Mouse (Mus musculus) E14TG2a.4 (cell line): ENCODE results near the gene Zfp276.
"Not testable (repeated sequence)": the region's sequence is repeated elsewhere in the genome, so short reads cannot be mapped to it uniquely, and the experiment has no call there.

Source experiments
- H3K27me3 ChIP-seq: 2 replicates; pipeline ENCODE4 v1.6.1; 2014; ENCODE audit warnings: low read length, control low read depth; ENCODE audit not compliant: insufficient read depth
- H3K36me3 ChIP-seq: 2 replicates; pipeline ENCODE4 v1.6.1; 2014; ENCODE audit warnings: low read length, control low read depth; ENCODE audit not compliant: insufficient read depth
- H3K4me1 ChIP-seq: replicated peaks from 2 replicates; pipeline ENCODE4 v1.6.1; 2014; ENCODE audit warnings: low read depth, low read length, control low read depth
- H3K4me3 ChIP-seq: replicated peaks from 2 replicates; pipeline ENCODE4 v1.5.1; 2014; ENCODE audit warnings: mild to moderate bottlenecking, low read length
- H3K9me3 ChIP-seq: 2 replicates; pipeline ENCODE4 v1.6.1; 2014; ENCODE audit warnings: low read length, control low read depth
- CTCF ChIP-seq: conservative IDR thresholded peaks from 2 replicates; pipeline ENCODE4 v1.5.1; 2014; ENCODE audit warnings: low read length
- NANOG ChIP-seq: IDR thresholded peaks from 2 replicates; pipeline ENCODE4 v1.6.1; 2014; ENCODE audit warnings: borderline replicate concordance, low read length, mixed read lengths
- POU5F1 ChIP-seq: IDR thresholded peaks from 2 replicates; pipeline ENCODE4 v1.6.1; 2014; ENCODE audit warnings: low read length, borderline replicate concordance

The Zfp276 gene

DNA sequence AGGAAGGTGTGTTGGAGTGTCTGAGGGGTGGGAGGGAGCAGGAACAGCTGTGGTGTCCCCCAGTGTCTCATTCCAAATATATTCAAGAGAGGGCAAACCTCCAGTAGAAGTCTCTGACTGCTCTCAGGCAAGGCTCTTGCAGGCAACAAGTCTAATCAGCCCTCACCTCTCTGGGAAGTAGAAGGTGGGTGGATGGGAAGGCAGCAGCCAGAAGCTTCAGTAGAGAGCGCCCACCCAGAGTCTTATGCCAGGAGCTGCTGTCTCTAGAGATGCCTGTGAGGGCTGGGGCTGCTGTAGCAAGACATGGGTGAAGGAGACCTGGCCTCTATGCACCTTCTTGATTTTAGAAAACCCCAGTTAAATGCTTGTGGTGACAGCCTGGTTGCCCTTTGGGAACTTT lies 25.6 kb upstream of the Zfp276 start:
- peaks cover 60% of the 10 kb centered on the region for H3K36me3 ChIP-seq
- H3K4me1 ChIP-seq = peaks cover 37% of the 10 kb centered on the region
- H3K4me3 ChIP-seq = no peak overlapping the region
- H3K9me3 ChIP-seq = no peaks in the 10 kb centered on the region
- TF ChIP-seq POU5F1 (no peak), CTCF (no peak), NANOG (no peak)
- no peaks in the 10 kb centered on the region for H3K27me3 ChIP-seq

DNA sequence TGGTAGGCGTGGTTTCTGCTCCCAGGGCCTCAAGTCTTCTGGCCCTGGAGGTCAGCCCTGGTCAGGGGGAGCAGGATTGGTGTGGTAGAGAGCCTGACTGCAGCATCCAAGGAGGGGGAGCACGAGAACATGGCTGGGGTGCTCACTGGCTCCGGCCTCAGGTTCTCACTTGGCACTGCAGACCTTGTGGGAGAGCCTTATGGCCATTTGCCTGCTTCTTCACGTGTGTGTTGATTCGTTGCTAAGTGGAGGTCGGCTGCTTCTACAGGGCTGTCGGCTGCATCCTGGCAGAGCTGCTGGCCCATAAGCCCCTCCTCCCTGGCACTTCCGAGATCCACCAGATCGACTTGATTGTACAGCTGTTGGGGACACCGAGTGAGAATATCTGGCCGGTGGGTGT lies 23.7 kb upstream of the Zfp276 start:
- H3K4me1 ChIP-seq = peaks cover 44% of the 10 kb centered on the region
- H3K4me3 ChIP-seq, H3K9me3 ChIP-seq: not testable (repeated sequence)
- H3K27me3 ChIP-seq = peaks cover 15% of the 10 kb centered on the region
- H3K36me3 ChIP-seq = peaks cover 60% of the 10 kb centered on the region

DNA sequence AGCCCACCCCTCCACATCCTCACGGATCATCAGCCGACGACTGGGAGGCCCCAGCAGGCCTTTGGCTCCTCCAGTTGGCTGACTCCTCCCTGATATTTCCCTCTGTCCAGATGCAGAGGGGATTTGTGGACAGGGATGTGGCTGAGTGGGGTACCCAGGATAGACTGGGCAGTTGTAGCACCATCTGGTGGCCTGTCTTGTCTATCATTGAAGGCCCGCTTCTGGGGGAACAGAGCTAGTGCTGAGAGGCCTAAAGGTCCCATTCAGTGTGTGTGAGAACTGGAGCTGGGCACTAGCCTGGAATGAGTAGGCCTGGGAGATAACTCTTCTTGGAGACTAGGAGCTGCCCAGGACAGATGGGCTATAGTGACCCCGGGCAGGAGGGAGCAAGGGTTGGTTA lies 22.3 kb upstream of the Zfp276 start:
- H3K9me3 ChIP-seq = no peaks in the 10 kb centered on the region
- H3K36me3 ChIP-seq = peaks cover 51% of the 10 kb centered on the region
- peaks cover 50% of the 10 kb centered on the region for H3K4me1 ChIP-seq
- H3K27me3 ChIP-seq = peaks cover 22% of the 10 kb centered on the region
- H3K4me3 ChIP-seq = no peak overlapping the region
- TF ChIP-seq POU5F1 (no peak), NANOG (no peak), CTCF (no peak)

DNA sequence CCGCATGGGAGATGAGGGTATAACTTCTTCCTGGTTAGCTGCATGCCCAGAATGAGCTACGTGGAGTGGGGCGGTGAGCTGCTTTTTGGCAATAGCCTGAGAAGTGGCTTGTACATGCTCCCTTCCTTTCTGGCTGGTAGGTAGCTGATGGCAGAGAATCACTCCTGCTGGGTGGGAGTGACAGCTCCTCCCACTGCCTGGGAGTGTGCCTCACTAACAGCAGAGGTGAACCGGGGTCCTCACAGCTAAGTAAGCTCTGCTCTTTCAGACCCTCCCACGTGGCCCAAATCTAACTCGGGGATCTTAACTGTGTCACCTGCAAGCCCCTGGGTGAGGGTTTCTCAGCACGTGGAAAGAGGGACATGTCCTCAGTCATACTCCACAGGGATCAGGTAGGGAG lies 21.4 kb upstream of the Zfp276 start:
- Histone ChIP-seq H3K27me3 (peaks cover 22% of the 10 kb centered on the region), H3K36me3 (peaks cover 42% of the 10 kb centered on the region), H3K4me1 (peaks cover 58% of the 10 kb centered on the region), H3K4me3 (no peak overlapping the region), H3K9me3 (no peaks in the 10 kb centered on the region)
- TF ChIP-seq CTCF (no peak), POU5F1 (no peak), NANOG (no peak)

DNA sequence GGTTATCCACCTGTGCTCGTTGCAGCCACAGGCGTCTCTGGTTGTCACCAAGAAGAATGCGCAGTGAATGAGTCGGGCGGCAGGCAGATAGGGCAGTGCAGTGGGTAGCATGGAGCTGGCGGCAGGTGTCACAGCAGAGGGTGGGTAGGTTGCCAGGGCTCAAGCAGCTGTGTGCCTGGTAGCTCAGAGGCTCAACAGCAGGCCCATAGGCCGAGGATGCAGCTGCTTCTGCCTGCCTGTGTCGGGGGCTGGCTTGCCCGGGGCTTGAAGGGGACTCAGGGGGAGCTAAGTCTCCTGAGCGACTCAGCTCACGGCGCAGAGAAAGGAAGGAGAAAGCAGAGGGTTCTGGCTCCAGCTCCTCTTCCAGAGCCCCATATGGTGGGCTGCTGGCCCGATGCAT lies 20.7 kb upstream of the Zfp276 start:
- H3K9me3 ChIP-seq = no peaks in the 10 kb centered on the region
- TF ChIP-seq POU5F1 (no peak), NANOG (no peak), CTCF (no peak)
- peaks cover 59% of the 10 kb centered on the region for H3K4me1 ChIP-seq
- peaks cover 22% of the 10 kb centered on the region for H3K27me3 ChIP-seq
- H3K4me3 ChIP-seq = 0 out of 2 replicates have a peak overlapping the region, but pooled peaks have one; percentile 23
- H3K36me3 ChIP-seq = peaks cover 35% of the 10 kb centered on the region

DNA sequence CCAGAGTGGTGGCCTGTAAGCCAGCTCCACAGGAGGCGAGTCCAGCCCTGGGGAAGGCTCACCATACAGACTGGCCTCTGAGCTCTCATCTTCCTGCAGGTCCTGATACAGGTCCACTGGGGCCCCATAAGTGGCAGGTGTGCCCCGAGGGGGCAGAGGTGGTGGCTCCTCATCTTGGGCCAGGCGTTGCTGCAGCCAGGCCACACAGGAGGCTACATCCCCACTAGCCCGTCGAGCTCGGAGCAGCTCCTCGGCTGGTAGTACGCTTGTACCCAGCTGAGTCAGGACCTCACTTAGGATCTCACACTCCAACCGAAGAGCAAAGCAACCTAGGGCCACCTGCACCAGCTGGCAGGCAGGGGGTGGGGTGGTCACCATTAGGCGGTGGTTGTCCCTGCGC lies 20.2 kb upstream of the Zfp276 start:
- TF ChIP-seq POU5F1 (no peak), NANOG (no peak), CTCF (no peak)
- H3K4me1 ChIP-seq = peaks cover 59% of the 10 kb centered on the region

DNA sequence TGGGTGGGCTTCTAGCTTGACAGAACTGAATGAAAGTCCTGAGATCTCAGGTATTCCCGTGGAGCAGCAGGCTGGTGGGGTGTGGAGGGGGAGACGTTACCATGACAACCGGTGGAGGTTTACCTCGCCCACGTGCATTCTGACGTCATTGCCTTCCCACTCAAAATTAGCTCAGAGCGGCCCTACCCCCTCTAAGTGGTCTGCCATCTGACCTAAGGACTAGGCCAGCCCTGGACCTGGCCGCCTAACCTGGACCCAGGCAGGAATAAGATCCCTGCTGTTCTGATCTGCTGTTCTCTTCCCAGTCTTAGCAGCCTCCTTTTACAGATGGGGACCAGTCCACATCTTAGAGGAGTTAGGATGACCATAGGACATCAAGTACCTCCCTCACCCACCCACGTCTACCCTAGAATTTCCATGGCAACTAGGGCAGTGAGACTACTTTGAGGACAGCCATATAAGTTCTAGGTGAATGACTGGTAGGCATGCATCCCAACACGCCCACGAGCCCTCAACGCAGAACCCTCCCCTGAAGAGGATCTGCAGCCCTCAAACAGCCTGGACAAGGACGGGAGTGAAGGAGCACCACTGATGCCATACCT lies 19.0 kb upstream of the Zfp276 start:
- Histone ChIP-seq H3K4me1 (peaks cover 59% of the 10 kb centered on the region), H3K36me3 (peaks cover 19% of the 10 kb centered on the region), H3K4me3 (peak overlapping the region; percentile 78), H3K9me3 (no peaks in the 10 kb centered on the region), H3K27me3 (peaks cover 22% of the 10 kb centered on the region)
- TF ChIP-seq NANOG (no peak), CTCF (no peak), POU5F1 (no peak)

More for the DNA sequence above, 20.2 kb upstream of the Zfp276 start:
- Histone ChIP-seq H3K36me3 (peaks cover 30% of the 10 kb centered on the region), H3K4me3 (0 out of 2 replicates have a peak overlapping the region, but pooled peaks have one; percentile 23), H3K27me3 (peaks cover 22% of the 10 kb centered on the region), H3K9me3 (no peaks in the 10 kb centered on the region)

DNA sequence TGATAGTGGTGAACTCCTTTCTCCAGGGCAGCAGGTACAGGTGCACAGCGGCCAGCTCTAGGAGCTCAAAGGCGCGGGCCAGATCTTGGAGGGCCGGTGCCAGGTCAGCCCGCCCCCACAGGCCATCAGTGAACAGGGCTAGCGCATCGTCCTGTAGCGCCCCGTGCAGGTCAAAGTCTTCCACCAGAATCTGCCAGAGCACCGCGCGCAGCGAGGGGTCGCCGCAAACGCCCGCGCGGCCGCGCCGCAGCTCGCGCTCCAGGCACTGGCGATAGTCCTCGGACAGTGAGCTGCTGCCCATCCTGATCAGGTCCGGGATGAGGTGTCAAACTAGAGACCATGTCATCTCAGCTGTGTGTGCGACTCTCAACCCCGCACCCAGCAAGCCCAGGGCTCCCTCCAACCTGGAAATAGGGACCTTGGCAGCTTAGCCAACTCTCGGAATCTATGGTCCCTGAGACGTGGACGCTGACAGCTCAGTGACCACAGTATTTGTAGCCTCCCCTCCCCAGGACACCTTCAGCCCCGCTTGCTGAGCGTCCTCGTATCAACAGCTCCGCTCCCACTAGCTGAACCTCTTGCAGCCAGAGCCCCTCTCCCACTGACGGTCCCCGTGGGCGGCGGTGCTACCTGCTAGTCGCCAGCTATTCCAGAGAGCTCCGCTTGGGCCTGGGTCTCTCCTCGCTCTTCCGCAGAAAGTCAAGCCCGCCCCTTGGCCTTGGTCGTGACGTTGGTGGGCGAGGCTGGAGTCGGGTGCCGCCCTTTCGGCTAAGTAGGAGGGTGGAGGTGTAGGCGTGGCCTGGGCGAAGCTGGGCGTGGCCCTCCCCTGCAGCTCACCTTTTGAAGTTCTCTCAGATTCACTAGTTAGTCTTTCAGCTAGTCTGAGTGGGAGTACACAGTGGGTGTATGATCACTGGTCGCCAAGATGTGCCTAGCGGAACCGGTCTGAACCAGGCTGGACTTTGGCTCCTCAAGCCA lies 18.2 kb upstream of the Zfp276 start, which contains the start of gene Spata2l:
Gene Spata2l (minus strand): TSS at position 714 of the 978 bp plus-strand sequence.
- Histone ChIP-seq H3K4me3 (peak within 1 kb of the TSS; percentile 78), H3K4me1 (peaks cover 59% of the 10 kb centered on the region), H3K27me3 (peaks cover 22% of the 10 kb centered on the region), H3K9me3 (no peaks in the 10 kb centered on the region), H3K36me3 (peaks cover 11% of the 10 kb centered on the region)
- TF ChIP-seq NANOG = no peak
- TF ChIP-seq CTCF = no peak
- no peak for TF ChIP-seq POU5F1

DNA sequence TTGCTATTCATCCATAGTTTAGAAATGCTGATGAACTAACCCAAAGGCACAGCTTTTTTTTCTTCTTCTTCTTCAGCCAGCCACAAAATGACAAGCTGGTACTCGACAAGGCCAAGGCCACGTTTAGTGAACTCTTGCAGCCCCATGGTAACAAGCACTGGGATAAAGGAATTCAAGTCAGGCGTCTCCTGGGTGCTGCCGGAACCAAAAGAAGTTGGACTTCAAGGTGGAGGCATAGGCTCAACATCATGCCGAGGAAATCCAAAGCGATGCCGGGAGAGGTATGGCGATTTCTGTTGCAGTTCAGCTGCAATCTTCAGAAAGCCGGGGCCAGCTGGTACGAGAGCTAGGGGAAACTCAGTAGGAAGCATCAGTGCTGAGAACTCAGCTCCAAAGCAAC lies 14.6 kb upstream of the Zfp276 start:
- H3K4me3 ChIP-seq = no peak overlapping the region
- H3K4me1 ChIP-seq = peaks cover 39% of the 10 kb centered on the region
- H3K9me3 ChIP-seq = no peaks in the 10 kb centered on the region
- peaks cover 16% of the 10 kb centered on the region for H3K27me3 ChIP-seq
- peaks cover 24% of the 10 kb centered on the region for H3K36me3 ChIP-seq
- no peak for TF ChIP-seq CTCF
- TF ChIP-seq POU5F1 = no peak
- no peak for TF ChIP-seq NANOG
